Mouse (Mus musculus) MEL (cell line): Measurements from ENCODE around the gene Abhd10.

ENCODE experiments used
- CTCF ChIP-seq, 3 experiments: IDR thresholded peaks in 2 of 3; conservative IDR thresholded peaks in 1 of 3; 2 replicates each; pipeline ENCODE4 v1.5.1; 2011 to 2012; ENCODE audit warnings: low read length in 3 of 3, low read depth in 2 of 3, mild to moderate bottlenecking in 2 of 3, improper control_type of control experiment in 1 of 3, inconsistent platforms in 1 of 3, mixed read lengths in 1 of 3, moderate library complexity in 1 of 3; ENCODE audit not compliant: control insufficient read depth in 1 of 3, insufficient read depth in 1 of 3, poor library complexity in 1 of 3, severe bottlenecking in 1 of 3
- GATA1 ChIP-seq: IDR thresholded peaks from 2 replicates; pipeline ENCODE4 v1.6.1; 2011; ENCODE audit warnings: low read depth, low read length, improper control_type of control experiment
- JUND ChIP-seq: IDR thresholded peaks from 2 replicates; pipeline ENCODE4 v1.6.1; 2011; ENCODE audit warnings: low read depth, mild to moderate bottlenecking, improper control_type of control experiment, low read length
- MAFK ChIP-seq: IDR thresholded peaks from 2 replicates; pipeline ENCODE4 v1.6.1; 2011; ENCODE audit warnings: low read depth, mild to moderate bottlenecking, low read length, improper control_type of control experiment, borderline replicate concordance
- POLR2A ChIP-seq, 2 experiments: IDR thresholded peaks; 2 replicates each; pipeline ENCODE4 v1.6.1; 2011 to 2012; ENCODE audit warnings: low read length in 2 of 2, mild to moderate bottlenecking in 2 of 2, control low read depth in 1 of 2, improper control_type of control experiment in 1 of 2, low read depth in 1 of 2, moderate library complexity in 1 of 2; ENCODE audit not compliant: control insufficient read depth in 1 of 2, insufficient read depth in 1 of 2, poor library complexity in 1 of 2
- POLR2AphosphoS2 ChIP-seq: IDR thresholded peaks from 2 replicates; pipeline ENCODE4 v1.6.1; 2011; ENCODE audit warnings: low read length, improper control_type of control experiment
- SMC3 ChIP-seq: IDR thresholded peaks from 2 replicates; pipeline ENCODE4 v1.6.1; 2011; ENCODE audit warnings: low read depth, low read length, improper control_type of control experiment
- ZNF384 ChIP-seq: IDR thresholded peaks from 2 replicates; pipeline ENCODE4 v1.6.1; 2012; ENCODE audit warnings: low read depth, mild to moderate bottlenecking, inconsistent platforms, low read length, improper control_type of control experiment

GRCm38 (mm10) chr16:45697996-45698395 is 44.8 kb downstream of the Abhd10 start:
- TF ChIP-seq POLR2A (IDR thresholded peaks at IDR 0.05; ENCODE audit: control insufficient read depth in 1 of 2, insufficient read depth in 1 of 2, low read depth in 1 of 2, low read length in 2 of 2, poor library complexity in 1 of 2) (no peak), GATA1 (no peak), MAFK (no peak), JUND (no peak), ZNF384 (no peak), CTCF (IDR thresholded peaks at IDR 0.05 in 2 of 3, conservative IDR thresholded peaks at IDR 0.05 in 1 of 3; ENCODE audit: control insufficient read depth in 1 of 3, insufficient read depth in 1 of 3, low read depth in 2 of 3, low read length in 3 of 3, poor library complexity in 1 of 3, severe bottlenecking in 1 of 3) (no peak), POLR2AphosphoS2 (no peak), SMC3 (no peak)
